Mouse (Mus musculus) lung, postnatal 36 days (tissue): Measurements from ENCODE around the gene Rpl41.
"Not testable (repeated sequence)": the region's sequence is repeated elsewhere in the genome, so short reads cannot be mapped to it uniquely, and the experiment has no call there.

Experiments used
- DNase-seq: peaks from one replicate; pipeline ENCODE4 v3.0.0; 2022; ENCODE audit warnings: mixed read lengths

The Rpl41 gene

GRCm38 (mm10) chr10:128550144-128550823 lies 1.2 kb upstream of the Rpl41 start:
- not testable (repeated sequence) for DNase-seq

- DNase-seq: not testable (repeated sequence)
These were observed 565 bp upstream of the Rpl41 start for GRCm38 (mm10) chr10:128549682-128550057.

- DNase-seq: not testable (repeated sequence)
These were observed 884 bp downstream of the Rpl41 start for GRCm38 (mm10) chr10:128548051-128548791.

- peak; percentile 97 for DNase-seq
These were observed 1.6 kb downstream of the Rpl41 start, which contains the start of gene Zc3h10 for GRCm38 (mm10) chr10:128547361-128548032. Gene Zc3h10 (minus strand): TSS chr10:128547774.

- DNase-seq: no peak
These were observed 2.3 kb downstream of the Rpl41 start for GRCm38 (mm10) chr10:128546787-128547186.

- DNase-seq: peak; percentile 64
These were observed 2.7 kb downstream of the Rpl41 start for GRCm38 (mm10) chr10:128546361-128546760.

GRCm38 (mm10) chr10:128545570-128545898 lies 3.6 kb downstream of the Rpl41 start:
- DNase-seq: no peak

GRCm38 (mm10) chr10:128544674-128545569 lies 4.2 kb downstream of the Rpl41 start:
- no peak for DNase-seq

GRCm38 (mm10) chr10:128544151-128544657 lies 4.9 kb downstream of the Rpl41 start:
- no peak for DNase-seq

- no peak for DNase-seq
These were observed 6.0 kb downstream of the Rpl41 start for GRCm38 (mm10) chr10:128543100-128543499.

- DNase-seq: no peak
These were observed 10.7 kb downstream of the Rpl41 start for GRCm38 (mm10) chr10:128538340-128538870.

- DNase-seq: peak; percentile 99
These were observed 12.7 kb downstream of the Rpl41 start for GRCm38 (mm10) chr10:128536266-128536940.

- no peak for DNase-seq
These were observed 13.4 kb downstream of the Rpl41 start for GRCm38 (mm10) chr10:128535624-128536265.

GRCm38 (mm10) chr10:128535206-128535605 lies 13.9 kb downstream of the Rpl41 start:
- DNase-seq: no peak

GRCm38 (mm10) chr10:128526366-128527356 lies 22.4 kb downstream of the Rpl41 start:
- peak; percentile 36 for DNase-seq

GRCm38 (mm10) chr10:128525671-128526308 lies 23.3 kb downstream of the Rpl41 start, which contains the start of gene Esyt1:
Gene Esyt1 (minus strand): TSS chr10:128525871.
- DNase-seq: peak; percentile 99

GRCm38 (mm10) chr10:128524732-128525662 lies 24.1 kb downstream of the Rpl41 start:
- peak; percentile 65 for DNase-seq
